Mouse (Mus musculus) ES-E14 (cell line): ENCODE results near the gene Atp10b.

Experiments used
- HCFC1 ChIP-seq: IDR thresholded peaks from 2 replicates; pipeline ENCODE4 v1.6.1; 2012; ENCODE audit warnings: low read length, inconsistent platforms, borderline replicate concordance; ENCODE audit not compliant: insufficient read depth
- ZC3H11A ChIP-seq: IDR thresholded peaks from 2 replicates; pipeline ENCODE4 v1.6.1; 2012; ENCODE audit warnings: low read depth, mild to moderate bottlenecking, inconsistent platforms, low read length, borderline replicate concordance

DNA sequence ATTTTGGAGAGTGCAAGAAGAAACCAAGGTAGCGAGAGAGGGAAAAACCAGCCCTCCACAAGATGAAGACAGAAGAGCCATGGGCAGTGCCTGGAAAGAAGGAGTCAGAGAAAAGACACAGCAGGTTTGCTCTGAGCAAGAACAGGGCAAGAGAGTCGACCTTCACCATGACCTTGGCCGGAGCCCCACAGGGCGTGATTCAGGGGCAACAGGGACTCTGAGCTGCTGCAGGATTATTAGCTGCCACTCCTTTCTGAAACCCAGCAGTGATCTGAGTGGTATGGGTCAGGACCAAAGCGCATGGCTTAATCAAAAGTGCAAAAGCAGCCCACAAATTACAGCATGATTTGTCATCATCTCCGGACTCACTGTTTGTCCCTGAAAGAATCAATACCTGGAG is 36.6 kb downstream of the Atp10b start:
- TF ChIP-seq ZC3H11A (no peak), HCFC1 (no peak)
